Mouse (Mus musculus) gastrocnemius, postnatal 4 days (tissue): ENCODE measurements around the gene Zc3h6. TPM values are rescaled to one million over a fixed set of nuclear protein-coding genes. Genes with fewer than 3 reads are reported as not detected.

ENCODE experiments used
- microRNA-seq: library from miRNA; unstranded; fragments of <30 nt; microRNA quantifications from one replicate; pipeline ENCODE4 v1.2.0, GENCODE M21; 2021
- total RNA-seq, 2 experiments: library from RNA; stranded (reverse); gene quantifications; 2 replicates each; pipeline ENCODE4 v1.2.3; 2021

Gene Zc3h6
- total RNA-seq, 2 experiments from 2014 or later: 8.3 to 9.4 TPM

Small RNA genes within 50 kb of the gene (microRNA-seq; reads per million reads assigned to microRNA genes)
- not detected for gene Gm22859

Other genes with a start within 250 kb of the Zc3h6 start
- 10 to 100 TPM; 20.5 to 23.0 TPM for gene Tmem87b, start 149.3 kb upstream of the Zc3h6 start, total RNA-seq
- gene Fbln7, start 104.4 kb upstream of the Zc3h6 start, total RNA-seq: 1 to 10 TPM; 8.5 to 9.0 TPM
- 1 to 10 TPM; 6.1 TPM for gene Zc3h8, start 23.3 kb upstream of the Zc3h6 start, total RNA-seq
- gene Gm10762, start 323 bp downstream of the Zc3h6 start, total RNA-seq: 1 to 10 TPM; 8.3 to 8.6 TPM
- gene Vinac1, start 80.8 kb downstream of the Zc3h6 start, total RNA-seq: under 1 TPM; 0.05 to 0.18 TPM
- gene Ttl, start 98.5 kb downstream of the Zc3h6 start, total RNA-seq: 10 to 100 TPM; 17.0 to 18.3 TPM
- 10 to 100 TPM; 16.4 to 17.8 TPM for gene Polr1b, start 133.6 kb downstream of the Zc3h6 start, total RNA-seq
- gene Chchd5, start 162.3 kb downstream of the Zc3h6 start, total RNA-seq: 10 to 100 TPM; 13.5 to 15.2 TPM
- gene Slc20a1, start 231.4 kb downstream of the Zc3h6 start, total RNA-seq: 10 to 100 TPM; 16.9 to 18.7 TPM